ENCODE assay signal across 8 mouse cellular contexts in the genomic region with DNA sequence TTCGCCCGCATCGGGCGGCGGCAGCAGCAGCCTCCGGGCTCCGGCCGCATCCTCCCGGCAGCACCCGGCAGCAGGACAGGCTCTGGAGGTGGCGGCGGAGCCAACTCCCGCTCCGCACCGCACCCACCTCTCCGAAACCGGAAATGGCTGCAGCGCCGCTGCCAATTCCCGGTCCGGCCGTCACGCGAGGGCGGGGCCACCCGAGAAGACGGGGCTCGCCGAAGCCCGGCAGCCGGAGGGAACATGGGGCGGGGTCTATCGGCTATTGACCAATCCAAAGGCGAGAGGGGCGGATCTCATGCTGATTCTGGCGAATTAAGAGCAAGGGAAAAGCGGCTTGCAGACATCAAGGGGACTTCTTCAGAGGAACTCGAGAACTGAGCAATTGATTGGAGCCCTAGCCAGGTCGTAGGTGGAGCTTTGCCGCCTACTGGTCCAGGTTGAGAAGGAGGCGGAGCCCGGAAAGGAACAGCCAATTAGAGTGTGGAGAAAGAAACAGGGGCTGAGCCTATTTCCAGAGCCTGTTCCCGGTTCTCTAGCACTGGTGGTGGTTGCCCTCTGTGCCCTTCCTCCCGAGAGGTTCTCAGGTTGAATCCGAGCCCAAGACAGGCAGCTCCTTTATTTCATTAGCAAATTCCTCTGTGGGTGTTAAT. TPM values are rescaled to one million over a fixed set of nuclear protein-coding genes. Genes with fewer than 3 reads are reported as not detected.
DNase-seq lines count a peak whose midpoint lies in the region; ATAC-seq lines count a peak whose summit lies in the region.

Sptlc2 (minus strand) TSS at position 234 of the 653 bp plus-strand sequence.

- peak within 1 kb of the TSS; percentile 82 for H3K27ac ChIP-seq in intestine, embryonic 14.5 days (ENCODE audit: low read depth)

- H3K36me3 ChIP-seq in intestine, embryonic 14.5 days (ENCODE audit: control insufficient read depth, insufficient read depth, low read length): no peaks in the 10 kb centered on the region

- WGBS in intestine, embryonic 14.5 days: 2% methylated on average over 45 of the region's 45 CpGs

- peak within 1 kb of the TSS; percentile 88 for H3K9ac ChIP-seq in intestine, embryonic 14.5 days (ENCODE audit: low read length)

- peak within 1 kb of the TSS; percentile 94 for H3K4me2 ChIP-seq in intestine, embryonic 14.5 days (ENCODE audit: low read length)

- no peaks in the 10 kb centered on the region for H3K9me3 ChIP-seq in intestine, embryonic 14.5 days (ENCODE audit: control insufficient read depth, low read length)

- H3K4me3 ChIP-seq in intestine, embryonic 14.5 days (ENCODE audit: low read depth, low read length): peak within 1 kb of the TSS; percentile 98

- DNase-seq in adrenal gland, adult 18-20 months (ENCODE audit: low spot score in 2 of 2): peak; percentile 97
- peak; percentile 99 for DNase-seq in embryo, embryonic 11 days
- DNase-seq in gastrocnemius, postnatal 25 days: peak; percentile 100
- peak; percentile 98 for DNase-seq in intestine, embryonic 14.5 days (ENCODE audit: low spot score)
- DNase-seq in left cerebral cortex, postnatal 14 days (ENCODE audit: low spot score in 2 of 2): peak; percentile 99 to 100
- peak; percentile 99 for DNase-seq in mesoderm, embryonic 11.5 days (ENCODE audit: low read depth, low spot score)
- DNase-seq in right cerebral cortex, postnatal 36 days (ENCODE audit: low spot score in 2 of 2): peak; percentile 99
- DNase-seq in yolk sac, embryonic 10.5 days (ENCODE audit: low spot score): peak; percentile 100

- H3K27me3 ChIP-seq in intestine, embryonic 14.5 days (replicated peaks; ENCODE audit: control insufficient read depth, insufficient read depth, low read length): no peaks in the 10 kb centered on the region

- peaks cover 6% of the 10 kb centered on the region for H3K4me1 ChIP-seq in intestine, embryonic 14.5 days (replicated peaks; ENCODE audit: control insufficient read depth, insufficient read depth, low read length)

- intact Hi-C loops in left cerebral cortex, postnatal 14 days (cut with DNase I): no loop called here

- ATAC-seq in intestine, embryonic 14.5 days (replicated peaks; ENCODE audit: low FRiP score, low TSS enrichment, low read depth): peak; percentile 99

RNA-seq across cellular contexts. Expression of gene Sptlc2, which starts in this region (rescaled TPM):
- 100 to 1,000 TPM; 124 to 260 TPM for total RNA-seq in adrenal gland, adult 18-20 months (2021)
- 10 to 100 TPM; 10.3 to 11.4 TPM for total RNA-seq in gastrocnemius, postnatal 25 days (2021)
- polyA plus RNA-seq in intestine, embryonic 14.5 days (2014; fragmentation: Nextera tagmentation; extraction: Ambion mirVana): 101 and 118 TPM in 2 replicates
- 10 to 100 TPM; 43.8 to 49.1 TPM for total RNA-seq in left cerebral cortex, postnatal 14 days (2021)

Comparison
In these comparisons a context has a peak if more than half of its experiments do, and no peak if none do; other contexts are left out.
1. Peak in every context shown above with its lines: DNase-seq, ATAC-seq, H3K4me3 ChIP-seq and H3K27ac ChIP-seq.